Mouse (Mus musculus): Measurements from ENCODE around the gene Tnpo3.

GRCm38 (mm10) chr6:29513284-29513683 lies 96.4 kb downstream of the Tnpo3 start:
- TF ChIP-seq CTCF (IDR thresholded peaks at IDR 0.05; ENCODE audit: borderline replicate concordance, extremely low read depth, insufficient read depth, insufficient read length) (no peak), POLR2A (IDR thresholded peaks at IDR 0.05; ENCODE audit: borderline replicate concordance, extremely low read depth, insufficient read depth, insufficient read length, poor library complexity, severe bottlenecking) (no peak)

Measured in brain, embryonic 14.5 days (tissue).